Mouse (Mus musculus): Measurements from ENCODE around the gene Hdhd3. TPM values are rescaled to one million over a fixed set of nuclear protein-coding genes. Genes with fewer than 3 reads are reported as not detected.

Gene Hdhd3
- polyA plus RNA-seq (2014; fragmentation: Nextera tagmentation; extraction: Ambion mirVana) = 12.8 and 13.8 TPM in 2 replicates

- Histone ChIP-seq H3K36me3 (ENCODE audit: control insufficient read depth, insufficient read depth, low read length) (peaks cover 18% of the 10 kb centered on the region), H3K27me3 (replicated peaks; ENCODE audit: control insufficient read depth, insufficient read depth, low read length) (no peaks in the 10 kb centered on the region), H3K9me3 (replicated peaks; ENCODE audit: control insufficient read depth, low read length) (no peaks in the 10 kb centered on the region), H3K9ac (ENCODE audit: low read length) (peak within 1 kb of the TSS; percentile 69), H3K4me3 (ENCODE audit: low read depth, low read length) (peak within 1 kb of the TSS; percentile 66), H3K4me2 (ENCODE audit: low read length) (peak within 1 kb of the TSS; percentile 71), H3K27ac (ENCODE audit: low read depth, low read length) (no peak within 1 kb of the TSS), H3K4me1 (ENCODE audit: control insufficient read depth, insufficient read depth, low read length) (0 out of 2 replicates have a peak, but pooled peaks cover 3% of the 10 kb centered on the region)
- ATAC-seq (no peak), DNase-seq (ENCODE audit: low spot score) (no peak)
- WGBS = 82% methylated on average over 3 of the region's 3 CpGs
Measured at GRCm38 (mm10) chr4:62503374-62503970, at the start of gene Hdhd3. Hdhd3 (minus strand) TSS chr4:62503467.

GRCm38 (mm10) chr4:62551966-62552365, 48.7 kb upstream of the Hdhd3 start:
- Histone ChIP-seq H3K27ac (ENCODE audit: low read depth, low read length) (no peak overlapping the region), H3K27me3 (replicated peaks; ENCODE audit: control insufficient read depth, insufficient read depth, low read length) (no peaks in the 10 kb centered on the region), H3K36me3 (ENCODE audit: control insufficient read depth, insufficient read depth, low read length) (no peaks in the 10 kb centered on the region), H3K9me3 (replicated peaks; ENCODE audit: control insufficient read depth, low read length) (no peaks in the 10 kb centered on the region), H3K9ac (ENCODE audit: low read length) (no peak overlapping the region), H3K4me2 (ENCODE audit: low read length) (no peak overlapping the region), H3K4me1 (ENCODE audit: control insufficient read depth, insufficient read depth, low read length) (no peaks in the 10 kb centered on the region), H3K4me3 (ENCODE audit: low read depth, low read length) (no peak overlapping the region)
- DNase-seq (ENCODE audit: low spot score) = no peak
- 85% methylated on average over 7 of the region's 7 CpGs for WGBS
- no peak for ATAC-seq

- ATAC-seq (no peak), DNase-seq (ENCODE audit: low spot score) (no peak)
- no peak overlapping the region for H3K9ac ChIP-seq (ENCODE audit: low read length)
- H3K27me3 ChIP-seq (replicated peaks; ENCODE audit: control insufficient read depth, insufficient read depth, low read length) = no peaks in the 10 kb centered on the region
- H3K4me2 ChIP-seq (ENCODE audit: low read length) = no peak overlapping the region
- H3K4me1 ChIP-seq (ENCODE audit: control insufficient read depth, insufficient read depth, low read length) = no peaks in the 10 kb centered on the region
- H3K4me3 ChIP-seq (ENCODE audit: low read depth, low read length) = no peak overlapping the region
- H3K27ac ChIP-seq (ENCODE audit: low read depth, low read length) = no peak overlapping the region
- no peaks in the 10 kb centered on the region for H3K9me3 ChIP-seq (replicated peaks; ENCODE audit: control insufficient read depth, low read length)
- H3K36me3 ChIP-seq (ENCODE audit: control insufficient read depth, insufficient read depth, low read length) = no peaks in the 10 kb centered on the region
Measured at GRCm38 (mm10) chr4:62544801-62545200, 41.5 kb upstream of the Hdhd3 start.

GRCm38 (mm10) chr4:62543782-62544181, 40.5 kb upstream of the Hdhd3 start:
- DNase-seq (ENCODE audit: low spot score) (no peak), ATAC-seq (no peak)
- WGBS = 87% methylated on average over 6 of the region's 6 CpGs
- Histone ChIP-seq H3K9ac (ENCODE audit: low read length) (no peak overlapping the region), H3K27ac (ENCODE audit: low read depth, low read length) (no peak overlapping the region), H3K4me2 (ENCODE audit: low read length) (no peak overlapping the region), H3K4me3 (ENCODE audit: low read depth, low read length) (no peak overlapping the region), H3K27me3 (replicated peaks; ENCODE audit: control insufficient read depth, insufficient read depth, low read length) (no peaks in the 10 kb centered on the region), H3K9me3 (replicated peaks; ENCODE audit: control insufficient read depth, low read length) (no peaks in the 10 kb centered on the region), H3K36me3 (ENCODE audit: control insufficient read depth, insufficient read depth, low read length) (no peaks in the 10 kb centered on the region), H3K4me1 (ENCODE audit: control insufficient read depth, insufficient read depth, low read length) (no peaks in the 10 kb centered on the region)

DNA sequence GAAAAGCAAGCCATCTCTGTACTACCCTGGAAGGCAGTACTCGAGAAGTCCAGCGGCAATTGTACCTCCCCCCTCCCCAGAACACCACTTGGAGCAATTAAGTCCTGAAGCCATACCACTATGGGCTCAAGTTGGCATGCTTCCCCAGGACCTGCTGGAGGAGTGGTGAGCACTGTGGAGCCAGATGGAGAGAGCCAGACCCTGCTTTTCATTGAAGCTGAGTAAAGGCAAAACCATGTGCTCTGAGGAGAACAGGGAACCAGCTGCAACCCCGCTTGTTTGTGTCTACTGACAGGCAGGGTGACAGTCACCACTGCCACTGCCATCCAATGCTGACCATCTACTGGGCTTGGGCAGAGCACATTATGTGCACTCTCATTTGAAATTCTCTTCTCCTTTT, 38.5 kb upstream of the Hdhd3 start:
- DNase-seq (ENCODE audit: low spot score) = peak; percentile 59

DNA sequence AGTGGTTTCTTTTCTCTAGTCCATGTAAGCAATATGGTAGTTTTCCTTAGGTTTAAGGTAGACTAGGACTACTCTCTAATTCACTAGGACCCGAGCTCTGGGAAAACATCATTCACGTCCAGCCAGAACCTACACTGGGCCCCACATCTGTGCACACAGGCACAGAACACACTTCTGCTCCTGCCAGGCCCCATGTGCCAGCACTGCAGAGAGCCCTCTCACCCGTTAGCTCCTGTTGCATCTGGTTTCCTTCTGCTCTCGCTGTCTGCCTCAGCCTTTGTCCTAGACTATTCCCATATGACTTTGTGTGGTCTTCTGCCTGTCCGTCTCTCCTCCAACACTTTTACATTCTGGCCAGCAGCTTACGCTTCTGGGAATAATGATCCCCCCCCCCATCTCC, 30.5 kb upstream of the Hdhd3 start:
- H3K4me3 ChIP-seq (ENCODE audit: low read depth, low read length) = no peak overlapping the region
- H3K4me1 ChIP-seq (ENCODE audit: control insufficient read depth, insufficient read depth, low read length) = no peaks in the 10 kb centered on the region
- no peak overlapping the region for H3K27ac ChIP-seq (ENCODE audit: low read depth, low read length)
- WGBS = 79% methylated on average over 6 of the region's 6 CpGs
- no peaks in the 10 kb centered on the region for H3K36me3 ChIP-seq (ENCODE audit: control insufficient read depth, insufficient read depth, low read length)
- ATAC-seq (no peak), DNase-seq (ENCODE audit: low spot score) (no peak)
- no peak overlapping the region for H3K9ac ChIP-seq (ENCODE audit: low read length)
- H3K27me3 ChIP-seq (replicated peaks; ENCODE audit: control insufficient read depth, insufficient read depth, low read length) = no peaks in the 10 kb centered on the region
- H3K9me3 ChIP-seq (replicated peaks; ENCODE audit: control insufficient read depth, low read length) = no peaks in the 10 kb centered on the region
- no peak overlapping the region for H3K4me2 ChIP-seq (ENCODE audit: low read length)

More for the DNA sequence above, 38.5 kb upstream of the Hdhd3 start:
- H3K9me3 ChIP-seq (replicated peaks; ENCODE audit: control insufficient read depth, low read length) = no peaks in the 10 kb centered on the region
- no peaks in the 10 kb centered on the region for H3K4me1 ChIP-seq (ENCODE audit: control insufficient read depth, insufficient read depth, low read length)
- H3K4me2 ChIP-seq (ENCODE audit: low read length) = no peak overlapping the region
- 76% methylated on average over 3 of the region's 3 CpGs for WGBS
- no peak overlapping the region for H3K27ac ChIP-seq (ENCODE audit: low read depth, low read length)
- H3K9ac ChIP-seq (ENCODE audit: low read length) = no peak overlapping the region
- H3K4me3 ChIP-seq (ENCODE audit: low read depth, low read length) = no peak overlapping the region
- peak; percentile 68 for ATAC-seq
- H3K36me3 ChIP-seq (ENCODE audit: control insufficient read depth, insufficient read depth, low read length) = no peaks in the 10 kb centered on the region
- no peaks in the 10 kb centered on the region for H3K27me3 ChIP-seq (replicated peaks; ENCODE audit: control insufficient read depth, insufficient read depth, low read length)

GRCm38 (mm10) chr4:62527655-62528054, 24.4 kb upstream of the Hdhd3 start:
- peaks cover 6% of the 10 kb centered on the region for H3K36me3 ChIP-seq (ENCODE audit: control insufficient read depth, insufficient read depth, low read length)
- ATAC-seq = no peak
- no peaks in the 10 kb centered on the region for H3K27me3 ChIP-seq (replicated peaks; ENCODE audit: control insufficient read depth, insufficient read depth, low read length)
- no peak for DNase-seq (ENCODE audit: low spot score)
- H3K27ac ChIP-seq (ENCODE audit: low read depth, low read length) = no peak overlapping the region
- no peak overlapping the region for H3K9ac ChIP-seq (ENCODE audit: low read length)
- 80% methylated on average over 4 of the region's 4 CpGs for WGBS
- peaks cover 7% of the 10 kb centered on the region for H3K4me1 ChIP-seq (ENCODE audit: control insufficient read depth, insufficient read depth, low read length)
- H3K9me3 ChIP-seq (replicated peaks; ENCODE audit: control insufficient read depth, low read length) = no peaks in the 10 kb centered on the region
- no peak overlapping the region for H3K4me2 ChIP-seq (ENCODE audit: low read length)
- no peak overlapping the region for H3K4me3 ChIP-seq (ENCODE audit: low read depth, low read length)

DNA sequence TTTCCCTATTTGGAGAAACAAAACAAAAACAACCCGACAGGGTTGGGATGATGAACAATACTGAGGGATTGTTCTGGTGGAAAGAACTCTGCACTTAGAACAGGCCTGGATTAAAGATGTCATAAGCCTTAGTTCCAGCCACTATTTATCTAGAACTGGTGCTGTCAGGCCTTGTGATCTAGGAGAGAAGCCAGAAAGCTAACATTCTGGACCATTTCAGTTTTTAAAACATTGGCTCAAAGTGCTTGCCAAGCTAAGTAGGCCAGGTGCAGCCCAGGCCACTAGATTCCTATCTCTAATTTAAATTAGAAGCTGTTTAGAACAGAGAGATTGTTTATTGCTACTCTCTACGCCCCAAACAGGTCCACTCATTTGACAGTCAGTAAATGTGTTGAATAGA, 23.0 kb upstream of the Hdhd3 start:
- Histone ChIP-seq H3K9me3 (replicated peaks; ENCODE audit: control insufficient read depth, low read length) (no peaks in the 10 kb centered on the region), H3K4me1 (ENCODE audit: control insufficient read depth, insufficient read depth, low read length) (peaks cover 7% of the 10 kb centered on the region), H3K4me2 (ENCODE audit: low read length) (no peak overlapping the region), H3K9ac (ENCODE audit: low read length) (no peak overlapping the region), H3K27ac (ENCODE audit: low read depth, low read length) (no peak overlapping the region), H3K36me3 (ENCODE audit: control insufficient read depth, insufficient read depth, low read length) (peaks cover 10% of the 10 kb centered on the region), H3K27me3 (replicated peaks; ENCODE audit: control insufficient read depth, insufficient read depth, low read length) (no peaks in the 10 kb centered on the region), H3K4me3 (ENCODE audit: low read depth, low read length) (no peak overlapping the region)
- ATAC-seq = no peak
- no peak for DNase-seq (ENCODE audit: low spot score)
- 60% methylated on average over 2 of the region's 2 CpGs for WGBS

GRCm38 (mm10) chr4:62525489-62525811, 22.2 kb upstream of the Hdhd3 start:
- Histone ChIP-seq H3K36me3 (ENCODE audit: control insufficient read depth, insufficient read depth, low read length) (peaks cover 10% of the 10 kb centered on the region), H3K9me3 (replicated peaks; ENCODE audit: control insufficient read depth, low read length) (no peaks in the 10 kb centered on the region), H3K4me3 (ENCODE audit: low read depth, low read length) (peak overlapping the region; percentile 67), H3K27me3 (replicated peaks; ENCODE audit: control insufficient read depth, insufficient read depth, low read length) (no peaks in the 10 kb centered on the region), H3K9ac (ENCODE audit: low read length) (peak overlapping the region; percentile 43; the same call in 1 of the 2 replicates), H3K4me1 (ENCODE audit: control insufficient read depth, insufficient read depth, low read length) (peaks cover 7% of the 10 kb centered on the region), H3K27ac (ENCODE audit: low read depth, low read length) (no peak overlapping the region), H3K4me2 (ENCODE audit: low read length) (peak overlapping the region; percentile 89)
- no peak for DNase-seq (ENCODE audit: low spot score)
- WGBS = 1% methylated on average over 10 of the region's 10 CpGs
- ATAC-seq = no peak
